Mouse (Mus musculus): Measurements from ENCODE around the gene Zfp276. TPM values are rescaled to one million over a fixed set of nuclear protein-coding genes. Genes with fewer than 3 reads are reported as not detected.

Zfp276 gene
- 19.2 and 19.6 TPM in 2 replicates for polyA plus RNA-seq (2015; fragmentation: Nextera tagmentation; extraction: Ambion mirVana)

GRCm38 (mm10) chr8:123254099-123254885 is at the start of gene Zfp276, which contains the start of gene Vps9d1:
Zfp276 (plus strand) TSS chr8:123254195.
Vps9d1 (minus strand) TSS chr8:123254348.
- peak within 1 kb of the TSS; percentile 99 for H3K4me3 ChIP-seq (replicated peaks; ENCODE audit: low read length)
- H3K36me3 ChIP-seq (ENCODE audit: control insufficient read depth, insufficient read depth, low read length): peaks cover 13% of the 10 kb centered on the region
- ATAC-seq (ENCODE audit: insufficient read depth, low FRiP score): peak; percentile 96
- H3K4me1 ChIP-seq (ENCODE audit: control insufficient read depth, insufficient read depth, low read length): peaks cover 20% of the 10 kb centered on the region
- H3K4me2 ChIP-seq (ENCODE audit: low read depth, low read length): peak within 1 kb of the TSS; percentile 94
- under 1% methylated on average over 98 of the region's 99 CpGs for WGBS
- H3K9ac ChIP-seq (ENCODE audit: low read length): peak within 1 kb of the TSS; percentile 99
- H3K27ac ChIP-seq (ENCODE audit: low read length): peak within 1 kb of the TSS; percentile 86
- H3K27me3 ChIP-seq (ENCODE audit: control insufficient read depth, insufficient read depth, low read length): no peaks in the 10 kb centered on the region
- no peaks in the 10 kb centered on the region for H3K9me3 ChIP-seq (replicated peaks; ENCODE audit: control insufficient read depth, low read length)

DNA sequence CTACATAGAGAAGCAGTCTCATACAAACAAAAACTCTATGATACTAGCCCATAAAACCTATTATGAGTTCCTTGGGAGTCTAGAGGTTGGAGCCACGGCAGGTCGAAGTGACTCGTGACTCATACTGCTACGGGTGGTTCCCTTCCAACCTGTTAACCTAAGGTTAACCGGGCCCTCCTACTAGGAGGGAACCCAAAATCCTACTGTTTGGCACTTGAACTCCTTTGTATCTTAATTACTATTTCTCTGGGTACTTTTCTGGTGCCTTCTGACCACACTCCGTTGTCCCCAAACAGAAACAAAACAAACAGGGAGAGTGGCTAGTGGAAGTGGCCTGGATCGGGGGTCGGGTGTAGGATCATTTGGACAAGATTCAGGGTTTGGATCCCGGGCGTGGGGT is 42.1 kb upstream of the Zfp276 start:
- 38% methylated on average over 10 of the region's 10 CpGs for WGBS
- H3K27me3 ChIP-seq (ENCODE audit: control insufficient read depth, insufficient read depth, low read length): no peaks in the 10 kb centered on the region
- peak overlapping the region; percentile 66; the same call in 1 of the 2 replicates for H3K27ac ChIP-seq (ENCODE audit: low read length)
- H3K4me1 ChIP-seq (ENCODE audit: control insufficient read depth, insufficient read depth, low read length): peaks cover 10% of the 10 kb centered on the region
- H3K4me3 ChIP-seq (replicated peaks; ENCODE audit: low read length): peak overlapping the region; percentile 93
- H3K4me2 ChIP-seq (ENCODE audit: low read depth, low read length): peak overlapping the region; percentile 79
- peak overlapping the region; percentile 97 for H3K9ac ChIP-seq (ENCODE audit: low read length)
- 0 out of 2 replicates have a peak, but pooled peaks cover 5% of the 10 kb centered on the region for H3K36me3 ChIP-seq (ENCODE audit: control insufficient read depth, insufficient read depth, low read length)
- H3K9me3 ChIP-seq (replicated peaks; ENCODE audit: control insufficient read depth, low read length): no peaks in the 10 kb centered on the region
- ATAC-seq (ENCODE audit: insufficient read depth, low FRiP score): no peak

GRCm38 (mm10) chr8:123212321-123213117 is 41.5 kb upstream of the Zfp276 start, which contains the start of the genes Chmp1a and Spata33:
Chmp1a (minus strand) TSS chr8:123212763.
Spata33 (plus strand) TSS chr8:123212832.
- H3K9me3 ChIP-seq (replicated peaks; ENCODE audit: control insufficient read depth, low read length): no peaks in the 10 kb centered on the region
- peak within 1 kb of the TSS; percentile 92 for H3K4me2 ChIP-seq (ENCODE audit: low read depth, low read length)
- H3K4me3 ChIP-seq (replicated peaks; ENCODE audit: low read length): peak within 1 kb of the TSS; percentile 93
- 0 out of 2 replicates have a peak, but pooled peaks cover 5% of the 10 kb centered on the region for H3K36me3 ChIP-seq (ENCODE audit: control insufficient read depth, insufficient read depth, low read length)
- peak within 1 kb of the TSS; percentile 97 for H3K9ac ChIP-seq (ENCODE audit: low read length)
- H3K4me1 ChIP-seq (ENCODE audit: control insufficient read depth, insufficient read depth, low read length): peaks cover 10% of the 10 kb centered on the region
- H3K27ac ChIP-seq (ENCODE audit: low read length): peak within 1 kb of the TSS; percentile 66
- H3K27me3 ChIP-seq (ENCODE audit: control insufficient read depth, insufficient read depth, low read length): no peaks in the 10 kb centered on the region
- peak; percentile 95 for ATAC-seq (ENCODE audit: insufficient read depth, low FRiP score)
- WGBS: under 1% methylated on average over 76 of the region's 76 CpGs

DNA sequence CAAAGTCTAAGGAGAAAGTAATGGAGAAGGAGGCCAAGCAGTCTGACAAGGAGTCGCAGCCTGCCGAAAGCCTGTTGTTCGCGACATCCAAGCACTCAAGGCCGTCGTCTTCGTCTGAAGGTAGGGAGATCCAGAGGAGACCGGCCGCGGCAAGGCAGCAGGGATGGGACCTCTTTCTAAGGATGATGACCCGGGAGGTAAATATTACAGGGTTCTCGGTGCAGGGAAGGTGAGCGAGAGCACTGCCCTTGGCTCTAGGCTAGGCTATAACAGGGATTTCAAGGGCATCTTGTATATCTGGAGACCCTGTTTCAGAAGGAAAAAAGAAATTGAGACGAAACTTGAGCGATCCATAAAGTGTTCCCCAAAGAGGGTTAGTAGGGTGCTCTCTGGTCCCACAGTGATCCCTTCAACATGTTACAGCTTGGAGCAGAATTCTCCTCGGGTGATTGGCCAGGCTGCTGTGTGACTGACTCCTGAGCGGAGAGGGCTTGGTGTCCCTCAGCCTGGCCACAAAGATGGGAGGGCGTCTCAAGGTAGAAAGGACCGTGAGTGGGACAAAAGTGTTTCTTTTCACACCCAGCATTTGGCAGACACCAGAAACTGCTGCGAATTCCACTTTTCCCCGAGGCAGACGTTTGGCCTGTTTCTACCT is 40.8 kb upstream of the Zfp276 start:
- H3K36me3 ChIP-seq (ENCODE audit: control insufficient read depth, insufficient read depth, low read length): 0 out of 2 replicates have a peak, but pooled peaks cover 5% of the 10 kb centered on the region
- 16% methylated on average over 22 of the region's 22 CpGs for WGBS
- peak overlapping the region; percentile 97 for H3K9ac ChIP-seq (ENCODE audit: low read length)
- peaks cover 10% of the 10 kb centered on the region for H3K4me1 ChIP-seq (ENCODE audit: control insufficient read depth, insufficient read depth, low read length)
- peak overlapping the region; percentile 92 for H3K4me2 ChIP-seq (ENCODE audit: low read depth, low read length)
- no peaks in the 10 kb centered on the region for H3K9me3 ChIP-seq (replicated peaks; ENCODE audit: control insufficient read depth, low read length)
- peak overlapping the region; percentile 93 for H3K4me3 ChIP-seq (replicated peaks; ENCODE audit: low read length)
- peak overlapping the region; percentile 41 for H3K27ac ChIP-seq (ENCODE audit: low read length)
- no peak for ATAC-seq (ENCODE audit: insufficient read depth, low FRiP score)
- no peaks in the 10 kb centered on the region for H3K27me3 ChIP-seq (ENCODE audit: control insufficient read depth, insufficient read depth, low read length)

- Histone ChIP-seq H3K27ac (ENCODE audit: low read length) (no peak overlapping the region), H3K27me3 (ENCODE audit: control insufficient read depth, insufficient read depth, low read length) (no peaks in the 10 kb centered on the region), H3K4me1 (ENCODE audit: control insufficient read depth, insufficient read depth, low read length) (peaks cover 10% of the 10 kb centered on the region), H3K36me3 (ENCODE audit: control insufficient read depth, insufficient read depth, low read length) (no peaks in the 10 kb centered on the region), H3K9me3 (replicated peaks; ENCODE audit: control insufficient read depth, low read length) (no peaks in the 10 kb centered on the region), H3K4me3 (replicated peaks; ENCODE audit: low read length) (no peak overlapping the region), H3K9ac (ENCODE audit: low read length) (no peak overlapping the region), H3K4me2 (ENCODE audit: low read depth, low read length) (no peak overlapping the region)
- no peak for ATAC-seq (ENCODE audit: insufficient read depth, low FRiP score)
- WGBS: 71% methylated on average over 3 of the region's 3 CpGs
Measured at GRCm38 (mm10) chr8:123215430-123215829, 38.6 kb upstream of the Zfp276 start.

- no peak for ATAC-seq (ENCODE audit: insufficient read depth, low FRiP score)
- WGBS: 54% methylated on average over 1 of the region's 1 CpGs
- H3K4me2 ChIP-seq (ENCODE audit: low read depth, low read length): no peak overlapping the region
- no peak overlapping the region for H3K9ac ChIP-seq (ENCODE audit: low read length)
- no peak overlapping the region for H3K4me3 ChIP-seq (replicated peaks; ENCODE audit: low read length)
- H3K36me3 ChIP-seq (ENCODE audit: control insufficient read depth, insufficient read depth, low read length): no peaks in the 10 kb centered on the region
- H3K4me1 ChIP-seq (ENCODE audit: control insufficient read depth, insufficient read depth, low read length): peaks cover 12% of the 10 kb centered on the region
- no peaks in the 10 kb centered on the region for H3K9me3 ChIP-seq (replicated peaks; ENCODE audit: control insufficient read depth, low read length)
- no peaks in the 10 kb centered on the region for H3K27me3 ChIP-seq (ENCODE audit: control insufficient read depth, insufficient read depth, low read length)
- H3K27ac ChIP-seq (ENCODE audit: low read length): no peak overlapping the region
Measured at GRCm38 (mm10) chr8:123220917-123221316, 33.1 kb upstream of the Zfp276 start.

DNA sequence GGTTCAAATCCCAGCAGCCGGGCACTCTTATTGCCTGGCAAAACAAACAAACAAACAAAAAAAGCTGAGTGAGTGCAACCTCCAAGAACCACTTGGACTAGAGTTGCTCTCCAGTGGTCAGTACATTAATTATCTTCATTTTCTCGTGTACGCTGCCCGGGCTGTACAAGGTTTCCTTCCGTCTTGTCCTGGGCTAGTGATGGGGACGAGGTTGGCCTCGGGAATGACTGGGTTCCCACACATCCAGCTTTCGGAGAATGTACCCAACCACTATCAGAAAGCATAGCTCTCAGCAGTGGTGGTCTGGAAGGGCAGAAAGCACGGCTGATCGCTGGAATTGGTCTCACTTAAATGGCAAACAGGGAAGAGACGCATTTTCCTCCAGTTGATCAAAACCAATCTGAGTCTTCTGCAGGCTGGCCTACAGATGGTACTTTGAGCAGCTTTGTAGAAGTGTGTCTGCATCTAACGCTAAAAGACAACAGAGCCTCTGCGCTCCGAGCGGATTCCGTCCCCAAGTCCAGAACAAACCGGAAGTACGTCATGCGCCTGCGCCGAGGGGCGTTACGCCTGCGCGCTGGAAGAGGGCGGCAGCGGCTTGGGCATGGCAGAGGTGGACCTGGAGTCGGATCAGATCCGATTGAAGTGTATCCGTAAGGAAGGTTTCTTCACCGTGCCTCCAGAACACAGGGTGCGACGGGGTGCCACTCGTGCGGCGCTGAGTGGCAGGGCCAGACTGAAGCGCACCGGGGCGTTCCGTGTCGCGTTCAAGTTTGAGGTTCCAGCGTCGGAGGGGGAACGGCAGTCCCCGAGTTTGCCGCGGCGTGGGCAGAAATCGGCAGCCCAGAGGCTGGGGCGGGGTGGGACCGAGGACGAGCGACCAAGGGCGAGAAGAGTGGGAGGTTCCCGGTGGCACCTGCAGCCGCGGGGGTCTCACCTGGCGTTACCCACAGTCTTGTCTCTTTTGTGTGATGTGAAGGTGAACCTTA is 29.4 kb upstream of the Zfp276 start, which contains the start of gene Cdk10:
Cdk10 (plus strand) TSS at position 565 of the 989 bp plus-strand sequence.
- H3K36me3 ChIP-seq (ENCODE audit: control insufficient read depth, insufficient read depth, low read length): no peaks in the 10 kb centered on the region
- 1% methylated on average over 59 of the region's 59 CpGs for WGBS
- peak within 1 kb of the TSS; percentile 82 for H3K4me3 ChIP-seq (replicated peaks; ENCODE audit: low read length)
- peak within 1 kb of the TSS; percentile 88 for H3K27ac ChIP-seq (ENCODE audit: low read length)
- H3K4me1 ChIP-seq (ENCODE audit: control insufficient read depth, insufficient read depth, low read length): peaks cover 12% of the 10 kb centered on the region
- no peaks in the 10 kb centered on the region for H3K27me3 ChIP-seq (ENCODE audit: control insufficient read depth, insufficient read depth, low read length)
- H3K4me2 ChIP-seq (ENCODE audit: low read depth, low read length): peak within 1 kb of the TSS; percentile 92
- no peaks in the 10 kb centered on the region for H3K9me3 ChIP-seq (replicated peaks; ENCODE audit: control insufficient read depth, low read length)
- ATAC-seq (ENCODE audit: insufficient read depth, low FRiP score): peak; percentile 90
- peak within 1 kb of the TSS; percentile 90 for H3K9ac ChIP-seq (ENCODE audit: low read length)

GRCm38 (mm10) chr8:123228416-123228815 is 25.6 kb upstream of the Zfp276 start:
- Histone ChIP-seq H3K4me3 (replicated peaks; ENCODE audit: low read length) (no peak overlapping the region), H3K4me1 (ENCODE audit: control insufficient read depth, insufficient read depth, low read length) (peaks cover 12% of the 10 kb centered on the region), H3K9me3 (replicated peaks; ENCODE audit: control insufficient read depth, low read length) (no peaks in the 10 kb centered on the region), H3K4me2 (ENCODE audit: low read depth, low read length) (no peak overlapping the region), H3K9ac (ENCODE audit: low read length) (no peak overlapping the region), H3K27me3 (ENCODE audit: control insufficient read depth, insufficient read depth, low read length) (no peaks in the 10 kb centered on the region), H3K27ac (ENCODE audit: low read length) (no peak overlapping the region), H3K36me3 (ENCODE audit: control insufficient read depth, insufficient read depth, low read length) (no peaks in the 10 kb centered on the region)
- WGBS: 100% methylated on average over 1 of the region's 1 CpGs
- ATAC-seq (ENCODE audit: insufficient read depth, low FRiP score): no peak
